Mouse (Mus musculus) kidney, postnatal 10 days (tissue): Measurements from ENCODE around the gene Ulk4.

ENCODE experiments used
- DNase-seq: peaks from one replicate; pipeline ENCODE4 v3.0.0; 2021; ENCODE audit warnings: mixed read lengths

Gene Ulk4

DNA sequence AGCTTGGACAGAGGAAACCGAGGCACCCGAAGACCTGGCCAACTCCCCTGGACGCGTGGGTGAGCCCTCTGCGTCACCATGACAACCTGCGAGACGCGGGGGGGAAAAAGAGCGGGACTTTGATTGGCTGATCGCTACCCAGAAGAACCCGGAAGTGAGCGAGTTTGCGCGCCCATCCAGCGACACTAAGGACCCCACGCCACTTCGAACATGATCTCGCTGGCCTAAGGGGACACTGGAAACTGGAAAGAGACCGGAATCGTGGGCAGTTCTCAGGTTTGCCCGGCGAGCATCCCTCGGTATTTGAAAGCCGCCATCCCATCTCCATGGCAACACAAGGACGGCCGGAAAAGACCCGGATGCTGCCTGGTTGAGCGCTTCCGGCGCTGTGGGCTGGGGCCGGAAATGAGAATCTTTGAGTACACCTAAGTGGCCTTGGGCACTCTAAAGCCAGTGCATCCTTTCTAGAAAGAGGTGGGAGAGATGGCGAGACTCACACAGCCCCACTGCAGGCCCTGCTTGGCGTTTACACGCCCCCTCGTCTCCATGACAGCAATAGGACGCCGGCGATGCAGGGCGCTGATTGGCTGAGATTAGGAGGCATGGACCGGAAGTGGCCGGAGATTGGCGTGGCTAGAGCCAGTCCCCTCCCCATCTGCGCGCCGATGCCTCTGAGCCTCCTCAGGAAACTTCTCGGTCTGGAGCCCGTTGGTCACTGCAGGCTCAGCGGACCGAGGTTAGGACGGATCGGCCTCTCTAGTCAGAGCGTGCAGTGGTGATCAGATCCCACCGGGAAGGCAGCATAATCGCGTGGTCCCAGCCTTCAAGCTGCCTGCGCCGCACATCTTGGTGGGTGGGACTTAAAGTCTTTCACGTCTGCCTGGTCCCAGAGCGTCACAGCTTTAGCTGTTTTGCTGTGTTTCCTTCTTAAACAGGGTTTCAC is at the start of gene Ulk4:
Gene Ulk4, minus strand, starts transcription at position 80 of the 943 bp plus-strand sequence.
- peak; percentile 96 for DNase-seq

DNA sequence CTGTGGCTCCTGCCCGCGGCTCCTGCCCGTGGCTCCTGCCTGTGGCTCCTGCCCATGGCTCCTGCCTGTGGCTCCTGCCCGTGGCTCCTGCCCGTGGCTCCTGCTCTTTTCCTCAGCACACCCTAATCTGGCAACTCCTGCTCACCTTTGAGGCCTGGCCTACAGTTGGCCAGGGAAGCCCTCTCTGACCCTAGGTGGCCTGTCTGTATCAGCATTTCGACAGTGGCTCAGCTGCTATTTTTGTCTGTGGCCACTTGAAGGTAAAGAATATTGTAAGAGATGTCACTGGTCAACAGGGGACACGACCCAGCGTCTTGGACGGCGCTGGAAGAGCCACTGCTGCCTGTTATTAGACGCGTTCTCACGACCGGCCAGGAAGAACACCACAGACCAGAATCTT is 45.0 kb upstream of the Ulk4 start:
- DNase-seq = no peak

DNA sequence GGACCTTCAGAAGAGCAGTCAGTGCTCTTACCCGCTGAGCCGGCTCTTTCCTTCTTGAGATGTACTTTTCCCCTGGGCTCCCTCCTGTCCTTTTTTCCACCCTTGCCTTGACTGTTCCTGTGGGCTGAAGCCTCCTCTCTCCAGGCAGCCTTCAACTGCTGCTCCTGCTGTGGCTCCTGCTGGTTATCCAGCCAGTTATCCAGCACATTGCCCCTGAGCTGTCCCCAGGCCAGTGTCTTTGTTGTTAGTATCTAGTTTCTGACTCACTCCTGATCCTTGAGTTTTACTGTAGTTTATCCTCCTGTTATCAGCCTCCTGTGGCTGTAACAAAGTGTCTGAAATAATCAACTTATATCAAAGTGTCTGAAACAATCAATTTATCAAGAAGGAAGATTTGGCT is 44.1 kb upstream of the Ulk4 start:
- no peak for DNase-seq

DNA sequence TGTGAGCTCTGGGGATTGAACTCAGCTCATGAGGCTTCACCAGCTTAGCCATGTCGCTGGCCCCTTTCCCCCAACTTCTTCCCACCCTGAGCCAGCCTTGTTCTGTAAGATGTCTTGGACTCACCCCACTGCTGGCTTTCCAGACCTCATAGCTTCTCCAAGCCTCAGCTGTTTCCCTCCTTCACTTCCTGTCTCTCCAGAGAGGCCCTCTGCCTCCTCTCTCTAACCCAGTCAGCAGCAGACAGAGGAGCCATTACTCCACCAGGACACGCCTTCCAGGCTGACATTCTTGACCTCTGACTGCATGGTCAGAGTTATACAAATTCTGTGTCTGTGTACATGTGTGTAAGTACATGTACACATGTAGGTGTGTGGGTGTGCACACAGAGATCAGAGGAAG is 43.4 kb upstream of the Ulk4 start:
- DNase-seq = no peak

GRCm38 (mm10) chr9:121319323-121319966 is 42.4 kb upstream of the Ulk4 start:
- DNase-seq = no peak

GRCm38 (mm10) chr9:121316621-121317405 is 39.8 kb upstream of the Ulk4 start:
- DNase-seq = no peak

DNA sequence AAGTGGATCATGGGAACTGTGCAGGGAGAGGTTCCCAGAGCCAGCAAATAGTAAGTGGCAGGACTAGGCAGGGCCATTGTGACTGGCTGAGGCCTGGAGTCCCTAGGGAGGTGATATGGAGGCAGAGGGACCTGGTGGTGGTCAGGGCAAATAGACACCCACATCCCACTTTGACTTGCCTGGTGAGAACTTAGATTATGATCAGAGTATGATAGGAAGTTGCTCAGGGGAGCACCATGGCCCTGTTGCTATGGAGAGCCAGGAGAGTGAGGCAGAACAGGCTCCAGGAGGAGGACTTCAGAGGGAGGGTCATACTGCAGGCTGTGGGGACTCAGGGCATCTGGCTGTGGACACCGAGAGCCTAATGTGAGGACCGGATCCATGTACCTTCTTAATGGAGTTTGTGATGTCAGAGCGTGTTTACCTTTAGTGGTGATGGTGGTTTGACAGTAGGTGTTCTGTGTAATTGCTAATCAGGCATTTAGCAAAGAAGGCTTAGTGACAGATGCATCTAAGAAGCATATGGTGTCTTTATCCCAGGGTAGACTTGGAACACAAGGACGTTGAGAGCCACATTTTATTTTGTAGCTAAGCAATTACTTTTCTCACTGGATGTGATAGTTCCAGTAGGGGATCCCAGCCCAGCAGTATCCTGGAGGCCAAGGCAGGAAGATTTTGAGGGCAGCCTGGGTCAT is 39.1 kb upstream of the Ulk4 start:
- DNase-seq = no peak

- DNase-seq = peak; percentile 64
Observed at GRCm38 (mm10) chr9:121314541-121315152, 37.6 kb upstream of the Ulk4 start.

DNA sequence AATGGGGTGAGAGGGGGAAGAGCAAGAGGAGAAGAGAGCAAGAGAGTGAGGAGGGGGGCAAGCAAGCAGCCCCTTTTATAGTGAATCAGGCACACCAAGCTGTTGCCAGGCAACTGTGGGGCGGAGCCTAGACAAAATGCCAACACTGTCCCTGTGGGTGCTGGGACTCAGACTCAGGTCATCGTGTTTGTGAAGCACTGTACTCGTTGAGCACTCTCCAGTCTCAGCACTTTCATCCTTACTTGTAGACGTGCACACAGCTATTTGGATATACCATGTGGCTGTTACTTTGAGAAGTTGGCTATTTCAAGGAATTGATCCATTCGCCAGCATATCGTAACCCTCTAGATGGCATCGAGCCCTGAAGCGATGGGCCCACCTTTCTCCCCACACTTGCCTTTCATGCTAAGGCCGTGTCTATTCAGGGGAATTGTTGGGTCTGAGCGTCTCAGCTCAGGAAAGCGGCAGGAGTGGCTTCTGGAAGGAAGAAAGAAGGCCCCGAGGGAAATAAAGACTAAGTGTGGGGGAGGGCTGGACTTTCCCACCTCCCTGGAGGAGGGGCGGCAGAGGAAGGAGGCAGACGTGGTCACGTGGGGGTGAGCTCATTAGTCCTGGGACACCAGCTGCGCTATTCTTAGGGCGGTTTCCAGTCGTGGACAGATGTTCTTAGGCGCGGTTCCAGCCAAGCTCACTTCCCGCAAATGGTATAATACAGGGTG is 36.8 kb upstream of the Ulk4 start:
- peak; percentile 92 for DNase-seq

GRCm38 (mm10) chr9:121312237-121312891 is 35.4 kb upstream of the Ulk4 start:
- peak; percentile 41 for DNase-seq

- no peak for DNase-seq
Observed at GRCm38 (mm10) chr9:121311846-121312236, 34.8 kb upstream of the Ulk4 start.

DNA sequence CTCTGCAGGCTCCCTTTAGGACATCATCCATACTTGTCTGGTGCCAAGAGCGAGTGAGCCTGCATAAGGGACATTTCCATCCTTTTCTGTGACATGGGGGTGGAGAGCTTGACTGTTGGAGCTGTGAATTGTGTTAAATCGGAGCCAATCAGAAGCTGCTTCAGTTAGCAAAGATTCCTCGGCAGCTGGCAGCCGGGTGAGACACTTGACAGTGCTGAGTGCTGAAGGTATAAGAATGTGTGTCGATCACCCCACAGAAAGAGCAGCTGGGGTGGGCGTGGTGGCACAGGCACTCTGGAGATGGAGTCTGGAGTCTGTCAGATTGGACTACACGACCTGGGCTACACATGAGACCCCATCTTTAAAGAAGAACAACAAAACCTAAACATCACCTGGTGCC is 33.5 kb upstream of the Ulk4 start:
- no peak for DNase-seq

GRCm38 (mm10) chr9:121309287-121309686 is 32.3 kb upstream of the Ulk4 start:
- no peak for DNase-seq

- no peak for DNase-seq
Observed at GRCm38 (mm10) chr9:121305456-121305855, 28.5 kb upstream of the Ulk4 start.

- DNase-seq = no peak
Observed at GRCm38 (mm10) chr9:121304520-121304919, 27.5 kb upstream of the Ulk4 start.

GRCm38 (mm10) chr9:121303748-121304147 is 26.8 kb upstream of the Ulk4 start:
- DNase-seq = no peak

DNA sequence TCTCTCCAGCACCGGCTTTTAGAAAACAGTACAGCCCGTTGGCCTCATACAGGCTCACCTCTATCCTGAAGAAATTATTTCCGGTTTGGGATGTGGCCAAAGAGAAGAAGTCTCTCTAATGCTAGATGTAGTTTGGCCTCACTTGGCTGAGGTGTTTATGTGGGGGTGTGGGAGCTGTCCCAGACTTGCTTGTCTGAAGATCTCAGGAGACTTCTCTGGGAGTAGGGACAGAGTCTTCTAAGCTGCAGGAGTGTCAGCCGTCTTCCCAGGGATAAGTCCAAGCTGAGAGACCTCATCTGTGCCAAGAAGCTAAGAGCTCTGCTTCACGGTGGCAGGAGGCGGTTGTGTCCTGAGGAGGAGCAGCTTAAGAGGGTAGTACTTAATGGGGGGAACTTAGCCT is 26.1 kb upstream of the Ulk4 start:
- DNase-seq = no peak

GRCm38 (mm10) chr9:121302543-121302942 is 25.5 kb upstream of the Ulk4 start:
- DNase-seq = no peak

GRCm38 (mm10) chr9:121301041-121301920 is 24.3 kb upstream of the Ulk4 start:
- no peak for DNase-seq

- DNase-seq = no peak
Observed at GRCm38 (mm10) chr9:121299976-121300570, 23.1 kb upstream of the Ulk4 start.
